Mouse (Mus musculus): Measurements from ENCODE around the gene Ribc2.

Ribc2 gene

GRCm38 (mm10) chr15:85179528-85180180 is 47.8 kb downstream of the Ribc2 start:
- DNase-seq: no peak

DNA sequence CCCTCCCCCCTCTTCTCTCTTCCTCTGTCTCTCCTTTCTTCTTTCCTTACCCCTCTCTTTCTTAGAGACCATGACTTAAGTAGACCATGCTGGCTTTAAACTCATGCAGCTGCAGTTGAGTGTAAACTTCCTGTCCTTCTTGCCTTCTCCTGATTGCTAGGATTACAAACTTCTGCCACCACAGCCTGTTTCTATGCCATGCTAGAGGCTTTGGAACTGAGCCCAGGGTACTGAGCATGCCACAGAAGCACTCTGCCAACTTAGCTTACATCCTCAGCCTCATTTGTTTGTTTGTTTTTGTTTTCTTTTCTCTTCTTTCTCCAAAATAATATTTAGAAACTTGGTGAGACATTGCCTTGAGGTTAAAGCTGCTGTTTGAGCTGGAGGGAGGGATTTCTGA is 48.5 kb downstream of the Ribc2 start:
- DNase-seq: no peak

DNA sequence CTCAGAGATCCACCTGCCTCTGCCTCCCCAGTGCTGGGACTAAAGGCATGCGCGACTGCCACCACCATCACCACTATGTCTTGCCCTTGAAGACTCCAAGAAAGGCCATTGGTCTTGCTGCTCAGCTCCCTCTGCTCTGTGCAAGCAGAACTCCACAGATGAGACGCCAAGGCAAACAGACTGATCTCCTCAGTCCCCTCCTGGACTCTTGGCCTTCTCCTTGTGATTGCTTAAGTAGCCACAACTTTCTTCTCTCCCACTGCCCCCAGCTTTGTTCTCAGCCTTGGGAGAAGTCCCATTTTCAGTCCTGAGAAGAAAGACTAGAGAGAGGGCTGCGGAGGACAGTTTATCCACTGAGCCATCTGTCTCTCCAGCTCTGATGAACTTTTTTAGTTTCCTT is 50.2 kb downstream of the Ribc2 start:
- DNase-seq: no peak

DNA sequence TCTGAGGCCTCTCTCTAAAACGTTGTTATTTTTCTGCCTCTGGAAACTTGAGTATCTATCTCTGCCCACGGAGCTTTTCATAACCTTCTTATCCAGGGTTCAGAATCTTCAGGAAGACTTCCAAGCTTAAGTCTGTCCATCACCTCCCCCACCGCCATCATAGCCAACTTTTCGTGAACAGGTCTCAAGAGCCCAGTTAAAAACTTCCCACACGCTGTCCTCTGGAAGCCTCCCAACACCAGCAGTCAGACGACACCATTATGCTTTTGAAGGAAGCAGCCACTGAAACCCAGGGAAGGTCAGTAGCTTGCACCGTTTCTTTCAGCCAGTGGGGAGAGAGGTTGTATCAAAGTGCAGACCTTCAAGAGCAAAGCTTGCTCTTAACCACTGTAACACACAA is 55.0 kb downstream of the Ribc2 start:
- DNase-seq: no peak

GRCm38 (mm10) chr15:85188167-85188778 is 56.4 kb downstream of the Ribc2 start:
- DNase-seq: no peak
